Mouse (Mus musculus) stomach, postnatal 0 days (tissue): ENCODE measurements around the gene Adcy5.

ENCODE experiments used
- CTCF ChIP-seq: IDR thresholded peaks from 2 replicates; pipeline ENCODE4 v1.5.1; 2016; ENCODE audit warnings: antibody characterized with exemption, low read depth, mild to moderate bottlenecking, moderate library complexity
- EP300 ChIP-seq: optimal IDR thresholded peaks from 2 replicates; pipeline ENCODE3; 2016; ENCODE audit warnings: antibody characterized with exemption

GRCm38 (mm10) chr16:35317460-35317859 lies 162.8 kb downstream of the Adcy5 start:
- TF ChIP-seq CTCF, result no peak
- TF ChIP-seq EP300, result no peak
